Mouse (Mus musculus): ENCODE measurements around the gene Lrrfip2.

- no peak for TF ChIP-seq NRF1 (IDR thresholded peaks at IDR 0.05; ENCODE audit: low read depth, low read length)
- TF ChIP-seq CHD1 (IDR thresholded peaks at IDR 0.05; ENCODE audit: low read depth, low read length), result no peak
- TF ChIP-seq CTCF (conservative IDR thresholded peaks at IDR 0.05 in 1 of 2, IDR thresholded peaks at IDR 0.05 in 1 of 2; ENCODE audit: low read depth in 2 of 2, low read length in 2 of 2), result peak; percentile 78 to 88
- TF ChIP-seq NELFE (IDR thresholded peaks at IDR 0.05; ENCODE audit: low read depth, low read length), result no peak
- TF ChIP-seq ZNF384 (IDR thresholded peaks at IDR 0.05; ENCODE audit: low read depth, low read length), result no peak
- no peak for TF ChIP-seq MEF2A (IDR thresholded peaks at IDR 0.05; ENCODE audit: borderline replicate concordance, low read depth, low read length)
- no peak for TF ChIP-seq MYC (IDR thresholded peaks at IDR 0.05; ENCODE audit: low read depth, low read length)
- no peak for TF ChIP-seq CHD2 (IDR thresholded peaks at IDR 0.05; ENCODE audit: low read length)
- no peak for TF ChIP-seq ZMIZ1 (IDR thresholded peaks at IDR 0.05; ENCODE audit: low read depth, low read length)
- no peak for TF ChIP-seq SIN3A (IDR thresholded peaks at IDR 0.05; ENCODE audit: low read length)
- TF ChIP-seq ELF1 (IDR thresholded peaks at IDR 0.05; ENCODE audit: low read depth, low read length), result no peak
- no peak for TF ChIP-seq MAFK (IDR thresholded peaks at IDR 0.05; ENCODE audit: insufficient replicate concordance, low read length)
Observed at GRCm38 (mm10) chr9:111070546-111070961, 46.8 kb upstream of the Lrrfip2 start.
